Mouse (Mus musculus) ES-E14 (cell line): ENCODE data around the gene Ltb4r1.

ENCODE experiments used
- CHD2 ChIP-seq: IDR thresholded peaks from 2 replicates; pipeline ENCODE4 v1.6.1; 2014; ENCODE audit warnings: mild to moderate bottlenecking, low read depth, low read length, inconsistent platforms
- MAFK ChIP-seq: IDR thresholded peaks from 2 replicates; pipeline ENCODE4 v1.6.1; 2014; ENCODE audit warnings: mild to moderate bottlenecking, low read depth, low read length, inconsistent platforms; ENCODE audit not compliant: insufficient read depth
- ZC3H11A ChIP-seq: IDR thresholded peaks from 2 replicates; pipeline ENCODE4 v1.6.1; 2012; ENCODE audit warnings: low read depth, mild to moderate bottlenecking, inconsistent platforms, low read length, borderline replicate concordance
- ZNF384 ChIP-seq: IDR thresholded peaks from 2 replicates; pipeline ENCODE4 v1.6.1; 2012; ENCODE audit warnings: low read depth, low read length, inconsistent platforms

DNA sequence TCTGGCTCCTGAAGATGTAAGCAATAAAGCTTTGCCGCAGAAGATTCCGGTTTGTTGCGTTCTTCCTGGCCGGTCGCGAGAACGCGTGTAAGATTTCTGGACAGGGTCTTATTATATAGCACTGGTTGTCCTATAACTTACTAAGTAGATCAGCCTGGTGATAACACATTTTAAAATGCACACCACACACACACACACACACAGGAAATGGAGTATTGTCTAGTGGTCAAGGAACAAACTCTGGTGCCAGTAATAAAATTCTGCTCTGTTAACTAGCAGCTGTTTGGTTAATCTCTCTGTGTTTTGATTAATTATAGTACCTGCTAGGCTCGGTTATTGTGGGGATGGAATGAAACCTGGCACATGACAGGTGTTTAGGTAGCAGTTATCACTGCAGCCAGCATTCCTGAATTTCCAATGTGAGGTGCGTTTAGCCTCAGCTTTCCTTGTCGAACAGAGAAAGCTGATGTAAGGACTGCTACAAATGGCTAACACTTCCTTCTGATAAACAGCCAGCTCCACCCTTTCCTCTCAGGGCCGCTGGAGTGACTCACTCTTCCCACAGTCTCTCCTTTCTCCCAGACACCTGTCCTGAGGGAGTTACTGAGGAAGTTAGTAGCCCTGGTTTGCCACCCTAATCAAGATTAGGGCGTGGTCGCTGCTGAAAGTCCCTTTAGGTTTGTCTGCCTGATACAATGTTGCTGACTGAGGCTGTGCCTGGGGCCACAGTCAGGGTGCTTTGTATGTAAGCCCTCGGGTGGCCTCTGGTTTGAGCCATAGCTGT lies 29.8 kb downstream of the Ltb4r1 start:
- no peak for TF ChIP-seq MAFK
- TF ChIP-seq CHD2, result no peak
- TF ChIP-seq ZC3H11A, result no peak
- no peak for TF ChIP-seq ZNF384
